Mouse (Mus musculus) skeletal muscle tissue, adult 2 months (tissue): ENCODE data around the gene Chmp4b.
A peak's percentile ranks its signal among the peaks of the same experiment; 100 is the strongest.

Experiments used
- DNase-seq: peaks from one replicate; pipeline ENCODE4 v3.0.0-alpha.2; 2012; ENCODE audit warnings: low read depth, low spot score

Chmp4b gene

GRCm38 (mm10) chr2:154641176-154641575 lies 10.3 kb upstream of the Chmp4b start:
- no peak for DNase-seq

GRCm38 (mm10) chr2:154642005-154642459 lies 9.5 kb upstream of the Chmp4b start:
- DNase-seq: no peak

DNA sequence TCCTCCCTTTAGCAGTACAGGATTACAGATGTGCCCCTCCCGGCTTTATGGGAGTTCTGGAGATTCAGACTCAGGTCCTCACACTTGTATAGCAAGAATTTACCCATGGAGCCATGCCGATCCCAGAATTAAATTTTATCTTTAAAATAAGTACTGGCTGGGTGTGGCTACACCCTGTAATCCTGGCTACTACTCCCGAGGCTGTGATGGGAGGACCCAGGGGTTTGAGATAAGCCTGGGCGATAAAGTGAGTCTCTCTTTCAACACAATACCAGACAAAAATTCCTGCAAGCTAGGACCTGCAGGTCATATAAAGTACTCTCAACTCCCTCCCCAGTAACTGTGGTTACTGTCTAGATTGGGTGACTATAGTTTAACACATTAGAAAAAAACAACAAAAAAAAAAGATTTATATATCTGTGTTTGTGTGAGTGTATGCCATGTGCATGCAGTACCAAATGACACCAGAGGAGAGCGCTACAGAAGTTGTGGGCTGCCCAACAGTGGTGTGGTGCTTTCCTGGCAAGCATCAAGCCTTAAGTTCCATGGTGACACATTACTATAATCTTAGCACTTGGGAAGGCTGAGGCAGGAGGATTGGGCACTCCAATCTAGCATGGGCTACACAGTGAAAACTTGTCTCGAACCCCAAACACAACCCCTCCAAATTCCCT lies 8.7 kb upstream of the Chmp4b start:
- no peak for DNase-seq

- DNase-seq: no peak
Observed at GRCm38 (mm10) chr2:154646634-154647033, 4.9 kb upstream of the Chmp4b start.

DNA sequence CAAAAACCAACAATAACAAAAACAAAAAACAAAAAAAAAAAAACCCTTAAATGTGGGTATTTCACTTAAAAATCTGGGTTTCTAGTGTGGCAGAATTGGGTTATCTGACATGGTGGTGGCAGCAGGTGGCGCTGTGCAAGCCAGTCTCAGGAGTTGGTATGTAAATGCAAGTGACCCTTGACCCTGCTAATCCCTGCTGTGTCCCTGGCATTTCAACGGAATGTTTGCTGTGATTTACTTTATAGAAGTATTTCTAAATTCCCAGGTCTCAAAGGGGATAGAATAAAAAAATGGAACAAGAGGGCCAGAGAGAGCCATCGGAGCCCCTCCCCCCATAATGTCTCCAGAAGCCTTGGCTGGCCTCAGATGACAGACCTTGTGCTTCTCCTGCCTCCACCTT lies 3.4 kb upstream of the Chmp4b start:
- no peak for DNase-seq

DNA sequence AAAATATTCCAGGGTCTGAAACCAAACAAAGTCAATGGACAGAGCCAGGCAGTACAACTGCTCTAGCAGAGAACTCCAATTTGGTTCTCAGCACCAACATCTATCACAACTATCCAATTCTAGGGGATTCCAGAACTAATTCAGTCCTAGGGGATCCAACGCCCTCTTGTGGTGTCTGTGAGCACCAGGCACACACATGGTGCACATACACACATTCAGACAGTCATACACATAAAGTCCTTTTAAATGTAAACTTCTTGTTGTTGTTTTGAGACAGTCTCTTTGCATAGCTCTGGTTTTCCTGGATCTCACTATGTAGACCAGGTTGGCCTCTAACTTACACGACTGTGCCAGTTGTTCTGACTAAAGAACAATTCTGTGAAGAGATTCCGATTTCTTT lies 1.1 kb upstream of the Chmp4b start:
- no peak for DNase-seq

GRCm38 (mm10) chr2:154654976-154655375 lies 3.5 kb downstream of the Chmp4b start:
- DNase-seq: no peak

DNA sequence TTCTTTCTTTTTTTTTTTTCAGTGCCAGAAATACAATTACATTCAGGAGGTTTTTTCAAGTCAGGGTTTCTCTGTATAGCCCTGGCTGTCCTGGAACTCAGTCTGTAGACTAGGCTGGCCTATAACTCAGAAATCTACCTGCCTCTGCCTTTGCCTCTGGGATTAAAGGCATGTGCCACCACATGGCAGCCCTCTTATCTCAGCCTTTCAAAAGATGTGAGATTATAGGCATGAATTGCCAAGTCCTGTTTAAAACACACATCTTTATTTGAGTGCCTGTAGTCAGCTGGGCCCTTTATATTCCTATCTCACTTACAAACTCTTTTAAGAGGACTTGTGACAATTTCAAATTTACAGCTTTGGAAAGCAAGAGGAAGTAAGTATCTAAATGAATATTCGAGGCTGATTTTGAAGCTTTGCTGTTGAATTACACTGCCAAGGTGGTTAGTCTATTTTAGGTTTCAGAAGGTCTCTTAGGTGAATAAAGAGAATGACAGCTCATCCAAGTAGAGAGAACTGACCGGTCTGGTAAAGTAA lies 4.4 kb downstream of the Chmp4b start:
- DNase-seq: no peak

DNA sequence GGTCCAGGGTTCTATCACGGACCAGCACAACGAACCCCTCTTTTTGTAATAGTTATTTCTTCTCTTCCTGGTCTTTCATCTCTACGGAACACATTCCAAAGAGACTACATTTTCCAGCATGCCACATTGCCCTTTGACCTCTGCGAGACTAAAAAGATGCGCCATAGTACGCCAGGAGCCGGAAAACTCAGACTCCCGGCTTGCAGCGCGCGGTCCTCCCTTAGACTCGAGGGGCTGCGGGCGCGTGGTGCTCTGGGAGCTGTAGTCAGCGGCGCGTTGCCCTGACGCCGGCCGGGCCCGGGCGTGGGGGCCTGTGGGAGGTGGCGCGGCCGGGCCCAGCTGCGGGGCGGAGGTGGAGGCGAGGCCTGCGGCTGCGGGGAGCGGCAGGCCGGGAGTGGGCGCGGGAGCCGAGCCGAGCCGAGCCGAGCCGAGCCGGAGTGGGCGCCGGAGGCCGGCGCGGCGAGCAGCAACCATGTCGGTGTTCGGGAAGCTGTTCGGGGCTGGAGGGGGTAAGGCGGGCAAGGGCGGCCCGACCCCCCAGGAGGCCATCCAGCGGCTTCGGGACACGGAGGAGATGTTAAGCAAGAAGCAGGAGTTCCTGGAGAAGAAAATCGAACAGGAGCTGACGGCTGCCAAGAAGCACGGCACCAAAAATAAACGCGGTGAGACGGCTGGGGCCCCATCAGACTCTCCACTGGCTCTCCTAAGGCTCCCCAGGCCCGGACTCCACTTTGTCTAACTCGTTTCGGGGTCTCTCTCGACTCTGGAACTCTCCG lies 5.4 kb downstream of the Chmp4b start:
- peak; percentile 93 for DNase-seq

DNA sequence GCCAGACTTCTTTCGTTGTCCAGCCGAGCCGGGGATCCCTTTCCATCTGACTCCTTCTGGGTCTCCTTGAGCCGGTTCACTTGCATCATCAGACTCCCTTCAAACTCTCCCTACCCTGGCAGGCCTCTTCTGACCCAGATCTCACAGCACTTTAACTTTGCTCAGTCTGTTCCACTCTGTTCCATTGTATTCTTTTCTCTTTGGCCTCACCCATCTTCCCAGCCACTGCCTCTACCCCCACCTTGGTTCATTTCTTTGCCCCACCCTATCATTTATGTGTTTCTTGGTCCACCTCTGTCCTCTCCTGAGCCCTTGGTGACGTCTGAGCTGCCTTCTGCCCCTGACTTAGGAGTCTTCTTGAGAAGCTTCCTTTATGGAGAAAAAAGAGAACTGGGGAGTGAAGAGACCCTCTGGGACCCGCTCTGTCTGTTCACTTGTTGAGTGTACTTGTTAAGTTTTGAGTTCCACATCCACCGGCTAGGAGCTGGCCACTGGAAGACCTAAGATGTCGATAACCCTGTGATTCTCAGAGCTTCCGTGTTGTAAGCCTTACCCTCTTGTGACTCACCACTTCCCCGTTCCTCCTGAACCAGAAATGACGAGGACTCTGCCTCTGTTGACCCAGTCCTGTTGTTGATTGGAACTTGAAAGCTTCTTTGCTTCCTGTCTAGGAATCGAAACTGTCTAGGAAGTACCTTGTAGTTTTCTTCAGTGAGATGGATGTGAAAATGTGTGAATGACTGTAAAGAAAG lies 6.2 kb downstream of the Chmp4b start:
- peak; percentile 53 for DNase-seq

- no peak for DNase-seq
Observed at GRCm38 (mm10) chr2:154659070-154659469, 7.6 kb downstream of the Chmp4b start.

- DNase-seq: no peak
Observed at GRCm38 (mm10) chr2:154659531-154660074, 8.1 kb downstream of the Chmp4b start.

DNA sequence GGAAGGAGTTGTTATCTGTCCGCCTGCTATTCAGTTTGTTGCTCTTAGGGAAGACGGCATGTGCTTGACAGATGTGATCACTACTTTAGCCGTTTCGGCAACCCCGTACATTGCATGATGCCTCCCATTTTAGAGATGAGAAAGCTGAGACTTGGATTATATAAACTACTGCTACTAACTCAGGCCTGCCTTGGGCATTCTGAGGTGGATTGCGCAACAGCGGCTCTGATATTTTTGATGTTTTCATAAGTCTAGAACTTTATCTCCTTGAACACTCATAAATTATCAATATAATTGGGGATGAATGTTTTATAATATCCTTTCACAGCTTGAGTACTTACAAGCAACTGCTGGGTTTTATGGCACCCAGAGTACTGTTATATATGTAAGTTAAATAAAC lies 17.2 kb downstream of the Chmp4b start:
- no peak for DNase-seq

DNA sequence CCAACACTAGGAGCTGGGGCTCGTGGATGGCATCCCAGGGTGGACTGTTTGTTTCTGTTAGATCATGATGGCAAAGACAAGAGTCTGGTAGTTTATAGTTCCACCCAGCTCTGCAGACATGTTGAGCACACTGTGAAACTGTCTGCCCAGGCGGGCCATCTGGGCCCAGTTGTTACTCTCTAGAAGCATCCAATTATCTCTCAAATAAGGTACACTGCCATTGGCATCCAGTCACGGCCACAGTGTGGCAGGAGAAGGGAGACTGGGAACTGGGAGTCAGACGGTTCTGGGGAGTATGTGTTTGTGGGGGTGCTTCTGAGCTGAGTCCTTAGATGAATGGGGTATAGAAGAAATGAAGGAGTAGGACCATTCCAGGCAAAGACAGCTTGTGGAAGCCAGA lies 18.6 kb downstream of the Chmp4b start:
- no peak for DNase-seq

DNA sequence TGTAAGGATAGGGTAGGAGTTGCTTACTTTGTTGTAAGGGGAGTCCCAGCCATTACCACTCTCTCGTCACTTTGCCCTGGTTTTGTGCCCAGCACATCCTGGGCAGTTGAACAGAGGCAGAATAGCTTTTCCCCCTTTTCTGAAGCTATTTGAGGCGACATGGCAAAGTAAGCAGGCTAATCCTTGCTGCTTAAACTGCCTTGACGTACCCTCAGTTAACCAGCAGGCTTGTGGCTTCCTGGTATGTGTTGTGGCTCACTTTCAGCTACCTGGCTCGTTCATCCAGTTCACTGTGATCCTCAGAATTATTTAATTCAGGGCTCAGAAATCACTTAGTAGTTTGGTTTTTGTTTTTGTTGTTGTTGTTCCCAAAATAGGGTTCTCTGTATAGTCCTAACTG lies 19.2 kb downstream of the Chmp4b start:
- no peak for DNase-seq

GRCm38 (mm10) chr2:154674008-154674407 lies 22.5 kb downstream of the Chmp4b start:
- no peak for DNase-seq

DNA sequence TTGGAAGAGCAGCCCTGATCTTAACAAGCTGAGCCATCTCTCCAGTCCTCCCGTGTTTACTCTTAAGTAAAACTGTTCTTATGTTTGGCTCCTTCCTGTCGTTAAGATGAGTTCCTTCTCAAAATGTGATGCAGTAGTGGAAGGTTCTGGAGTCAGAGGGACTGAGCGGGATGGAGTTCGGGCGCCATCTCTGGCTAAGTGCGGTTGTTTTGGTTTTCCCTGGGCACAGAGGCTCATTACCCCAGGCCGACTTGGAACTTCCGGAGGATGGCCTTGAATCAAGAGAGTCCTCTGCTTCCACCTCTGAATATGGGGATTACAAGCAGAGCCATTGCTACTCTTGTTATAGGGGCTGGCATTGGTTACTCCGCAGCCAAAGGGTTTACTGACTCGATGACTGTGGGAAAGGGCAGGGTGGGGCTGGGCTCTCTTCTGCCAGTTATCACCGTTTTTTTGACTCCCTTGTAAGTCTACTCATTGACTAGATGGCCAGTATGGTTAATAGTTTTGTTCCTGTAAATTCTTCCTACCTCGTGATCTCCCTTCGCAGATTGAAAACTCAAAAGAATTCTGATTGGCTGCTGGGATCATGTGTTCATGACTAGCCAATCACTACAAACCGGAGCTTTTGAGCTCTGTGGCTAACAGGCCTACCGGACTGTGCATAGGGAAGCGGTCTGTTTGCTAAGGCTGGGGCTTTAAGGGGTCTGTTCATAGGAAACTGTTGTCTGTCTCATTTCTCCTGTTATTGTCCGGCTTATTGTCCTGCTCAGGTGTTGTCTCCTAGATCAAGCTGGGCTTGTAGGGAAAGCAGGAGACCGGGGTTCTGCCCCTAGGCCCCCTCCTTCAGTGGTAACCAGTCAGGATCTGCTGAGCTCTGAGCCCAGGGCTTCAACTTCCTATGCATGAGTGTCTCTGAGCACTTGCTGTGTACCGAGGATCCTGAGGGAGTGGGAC lies 25.4 kb downstream of the Chmp4b start:
- no peak for DNase-seq

GRCm38 (mm10) chr2:154677651-154678139 lies 26.2 kb downstream of the Chmp4b start:
- no peak for DNase-seq

DNA sequence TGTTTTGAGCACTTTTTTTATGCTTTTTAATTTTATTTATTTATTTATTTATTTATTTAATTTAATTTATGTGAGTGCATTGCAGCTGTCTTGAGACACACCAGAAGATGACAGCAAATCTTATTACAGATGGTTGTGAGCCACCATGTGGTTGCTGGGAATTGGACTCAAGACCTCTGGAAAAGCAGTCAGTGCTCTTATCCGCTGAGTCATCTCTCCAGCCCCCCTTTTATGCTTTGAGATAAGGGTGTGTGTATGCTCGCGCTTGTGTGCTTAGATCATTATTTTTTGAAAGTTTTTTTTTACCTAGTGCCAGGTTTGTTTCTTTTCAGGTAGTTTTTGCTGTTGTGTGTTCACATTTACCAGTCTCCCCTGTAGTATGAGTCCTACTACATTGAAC lies 27.5 kb downstream of the Chmp4b start:
- DNase-seq: no peak

DNA sequence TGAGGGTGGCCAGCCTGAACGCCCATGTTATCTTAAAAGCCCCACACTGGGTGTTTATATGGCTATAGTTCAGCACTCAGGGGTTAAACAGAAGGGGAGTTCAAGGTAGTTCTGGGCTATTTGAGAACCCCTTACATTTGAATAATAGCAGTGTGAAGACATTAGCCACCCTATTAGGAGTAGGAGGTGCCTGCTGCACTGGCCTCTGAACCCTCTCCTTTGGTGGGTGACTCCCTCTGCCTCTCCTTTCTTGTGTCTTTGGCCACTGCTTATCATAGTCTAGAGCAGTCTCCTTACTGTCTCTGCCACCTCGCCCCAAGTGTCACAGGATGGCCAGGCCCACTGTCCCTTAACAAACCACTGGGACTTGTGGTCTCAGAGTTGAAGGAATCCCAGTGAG lies 28.8 kb downstream of the Chmp4b start:
- DNase-seq: no peak

- no peak for DNase-seq
Observed at GRCm38 (mm10) chr2:154680941-154681340, 29.4 kb downstream of the Chmp4b start.
